Mouse (Mus musculus) heart, embryonic 10.5 days (tissue): ENCODE measurements around the gene Cluap1. TPM values are rescaled to one million over a fixed set of nuclear protein-coding genes. Genes with fewer than 3 reads are reported as not detected.

ENCODE experiments used
- DNase-seq: peaks from one replicate; pipeline ENCODE4 v3.0.0-alpha.2; 2017; ENCODE audit warnings: low spot score
- H3K27ac ChIP-seq: fragments of 300-500 bp; sonication (generic); 2 replicates; pipeline ENCODE4 v1.5.1; 2016; ENCODE audit warnings: mild to moderate bottlenecking
- H3K27me3 ChIP-seq: fragments of 300-500 bp; sonication (generic); 2 replicates; pipeline ENCODE4 v1.6.1; 2016; ENCODE audit warnings: mild to moderate bottlenecking; ENCODE audit not compliant: poor library complexity, insufficient read depth, severe bottlenecking
- H3K36me3 ChIP-seq: fragments of 300-500 bp; sonication (generic); 2 replicates; pipeline ENCODE4 v1.6.1; 2016; ENCODE audit warnings: mild to moderate bottlenecking, moderate library complexity
- H3K4me1 ChIP-seq: fragments of 300-500 bp; sonication (generic); 2 replicates; pipeline ENCODE4 v1.6.1; 2016; ENCODE audit warnings: mild to moderate bottlenecking
- H3K4me3 ChIP-seq: fragments of 300-500 bp; sonication (generic); 2 replicates; pipeline ENCODE4 v1.5.1; 2016; ENCODE audit warnings: mild to moderate bottlenecking, moderate library complexity
- H3K9me3 ChIP-seq: fragments of 300-500 bp; sonication (generic); 2 replicates; pipeline ENCODE4 v1.6.1; 2016; ENCODE audit warnings: mild to moderate bottlenecking, moderate library complexity
- WGBS: fragments of 180-500 bp; shearing (Covaris S2); methylation state at CpG from one replicate; pipeline ENCODE4 v1.1.7; 2016; 5-methylcytosine and 5-hydroxymethylcytosine counted together
- polyA plus RNA-seq: library from polyadenylated mRNA; unstranded; fragments of >200 nt; fragmentation: Nextera tagmentation; extraction: Ambion mirVana; gene quantifications from 2 replicates; pipeline ENCODE4 v1.2.1, GENCODE M21; 2016

Gene Cluap1
- 13.8 and 16.1 TPM in 2 replicates for polyA plus RNA-seq

- Histone ChIP-seq H3K4me3 (peak within 1 kb of the TSS; percentile 63), H3K9me3 (no peaks in the 10 kb centered on the region), H3K27me3 (no peaks in the 10 kb centered on the region), H3K4me1 (peaks cover 11% of the 10 kb centered on the region), H3K27ac (peak within 1 kb of the TSS; percentile 89), H3K36me3 (peaks cover 49% of the 10 kb centered on the region)
- peak; percentile 97 for DNase-seq
- under 1% methylated on average over 33 of the region's 33 CpGs for WGBS
These were observed at the start of gene Cluap1, which contains the start of gene 1700037C18Rik for GRCm38 (mm10) chr16:3908537-3909111. Gene Cluap1 (plus strand): TSS chr16:3908801. Gene 1700037C18Rik (minus strand): TSS chr16:3908689.

- H3K4me1 ChIP-seq: no peaks in the 10 kb centered on the region
- 87% methylated on average over 4 of the region's 4 CpGs for WGBS
- peaks cover 22% of the 10 kb centered on the region for H3K36me3 ChIP-seq
- H3K27me3 ChIP-seq: no peaks in the 10 kb centered on the region
- no peak for DNase-seq
- no peaks in the 10 kb centered on the region for H3K9me3 ChIP-seq
- H3K4me3 ChIP-seq: no peak overlapping the region
- H3K27ac ChIP-seq: no peak overlapping the region
These were observed 49.3 kb upstream of the Cluap1 start for GRCm38 (mm10) chr16:3859254-3859653.

- H3K27ac ChIP-seq: peak overlapping the region; percentile 90
- 3% methylated on average over 16 of the region's 16 CpGs for WGBS
- peaks cover 7% of the 10 kb centered on the region; the same call in 1 of the 2 replicates for H3K4me1 ChIP-seq
- H3K27me3 ChIP-seq: no peaks in the 10 kb centered on the region
- H3K9me3 ChIP-seq: no peaks in the 10 kb centered on the region
- peak overlapping the region; percentile 79 for H3K4me3 ChIP-seq
- no peak for DNase-seq
- H3K36me3 ChIP-seq: peaks cover 22% of the 10 kb centered on the region; the same call in 1 of the 2 replicates
These were observed 36.8 kb upstream of the Cluap1 start for GRCm38 (mm10) chr16:3871815-3872214.

DNA sequence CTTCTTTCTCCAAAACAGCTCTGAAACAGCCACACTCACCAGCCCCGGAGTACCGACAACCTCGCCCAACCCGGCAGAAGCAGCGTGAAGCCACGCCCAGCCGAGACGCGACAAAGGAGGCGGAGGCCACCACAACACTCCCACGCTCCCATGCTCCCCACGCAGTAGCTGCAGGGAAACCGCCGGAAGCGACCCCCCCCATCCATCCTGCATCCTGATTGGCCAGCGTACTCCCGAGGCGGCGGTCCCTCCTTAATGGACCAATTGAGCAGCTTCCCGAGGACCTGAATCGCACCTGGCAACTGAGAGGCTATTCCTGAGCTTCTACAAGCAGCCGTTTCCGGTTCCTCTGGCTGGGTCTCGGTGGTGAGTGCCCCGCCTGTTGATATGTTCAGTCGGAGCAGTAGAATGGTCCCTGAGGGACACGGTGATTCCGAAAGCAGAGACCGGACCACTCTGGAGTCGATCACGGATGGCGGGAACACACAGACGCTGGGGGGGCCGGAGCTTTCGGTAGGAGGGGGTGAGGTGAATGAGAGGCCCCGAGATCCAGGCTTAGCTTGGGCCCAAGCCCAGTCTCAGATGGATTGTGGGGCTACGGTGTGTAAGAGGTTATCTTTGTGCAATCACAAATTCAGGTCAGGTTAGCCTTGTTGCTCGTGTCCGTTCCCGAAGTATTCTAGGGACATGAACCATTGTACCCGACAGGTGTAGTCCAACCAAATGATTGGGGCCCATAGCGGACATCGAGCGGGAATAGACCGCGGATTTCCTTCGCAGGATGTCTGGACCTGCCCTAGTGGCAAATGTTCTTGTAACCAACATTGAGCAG, 36.2 kb upstream of the Cluap1 start, which contains the start of gene Naa60:
TSS of gene Naa60 (plus strand) at position 160 of the 832 bp plus-strand sequence.
- H3K27ac ChIP-seq: peak within 1 kb of the TSS; percentile 90
- WGBS: 5% methylated on average over 47 of the region's 47 CpGs
- H3K36me3 ChIP-seq: peaks cover 17% of the 10 kb centered on the region; the same call in 1 of the 2 replicates
- peaks cover 7% of the 10 kb centered on the region; the same call in 1 of the 2 replicates for H3K4me1 ChIP-seq
- DNase-seq: peak; percentile 98
- no peaks in the 10 kb centered on the region for H3K27me3 ChIP-seq
- H3K4me3 ChIP-seq: peak within 1 kb of the TSS; percentile 79
- no peaks in the 10 kb centered on the region for H3K9me3 ChIP-seq

- WGBS: 84% methylated on average over 4 of the region's 4 CpGs
- Histone ChIP-seq H3K4me1 (peaks cover 7% of the 10 kb centered on the region; the same call in 1 of the 2 replicates), H3K36me3 (peaks cover 8% of the 10 kb centered on the region)
These were observed 32.3 kb upstream of the Cluap1 start for GRCm38 (mm10) chr16:3876346-3876745.

GRCm38 (mm10) chr16:3884201-3885064, 24.2 kb upstream of the Cluap1 start, which contains the start of the genes Zfp597 and Gm20695:
Gene Zfp597 (minus strand): TSS chr16:3884561.
Gene Gm20695 (plus strand): TSS chr16:3884648.
- WGBS: under 1% methylated on average over 88 of the region's 88 CpGs
- Histone ChIP-seq H3K4me3 (peak within 1 kb of the TSS; percentile 97), H3K4me1 (peaks cover 13% of the 10 kb centered on the region), H3K27me3 (no peaks in the 10 kb centered on the region), H3K36me3 (peaks cover 9% of the 10 kb centered on the region), H3K9me3 (no peaks in the 10 kb centered on the region), H3K27ac (peak within 1 kb of the TSS; percentile 96)
- DNase-seq: peak; percentile 97

More at GRCm38 (mm10) chr16:3876346-3876745, 32.3 kb upstream of the Cluap1 start:
- DNase-seq: no peak
- no peaks in the 10 kb centered on the region for H3K9me3 ChIP-seq
- H3K27ac ChIP-seq: no peak overlapping the region
- no peak overlapping the region for H3K4me3 ChIP-seq
- no peaks in the 10 kb centered on the region for H3K27me3 ChIP-seq

GRCm38 (mm10) chr16:3885065-3885670, 23.4 kb upstream of the Cluap1 start:
- Histone ChIP-seq H3K4me1 (peaks cover 13% of the 10 kb centered on the region), H3K27ac (peak overlapping the region; percentile 96), H3K36me3 (0 out of 2 replicates have a peak, but pooled peaks cover 7% of the 10 kb centered on the region), H3K4me3 (peak overlapping the region; percentile 97), H3K27me3 (no peaks in the 10 kb centered on the region), H3K9me3 (no peaks in the 10 kb centered on the region)
- no peak for DNase-seq
- 3% methylated on average over 10 of the region's 10 CpGs for WGBS

- H3K4me3 ChIP-seq: no peak overlapping the region
- no peak for DNase-seq
- peaks cover 8% of the 10 kb centered on the region; the same call in 1 of the 2 replicates for H3K4me1 ChIP-seq
- no peak overlapping the region for H3K27ac ChIP-seq
- H3K27me3 ChIP-seq: no peaks in the 10 kb centered on the region
- 91% methylated on average over 14 of the region's 14 CpGs for WGBS
- H3K36me3 ChIP-seq: peaks cover 19% of the 10 kb centered on the region
- H3K9me3 ChIP-seq: no peaks in the 10 kb centered on the region
These were observed 16.8 kb upstream of the Cluap1 start for GRCm38 (mm10) chr16:3891621-3892295.

GRCm38 (mm10) chr16:3893739-3894138, 14.9 kb upstream of the Cluap1 start:
- Histone ChIP-seq H3K9me3 (no peaks in the 10 kb centered on the region), H3K4me3 (no peak overlapping the region), H3K4me1 (peaks cover 8% of the 10 kb centered on the region; the same call in 1 of the 2 replicates), H3K36me3 (peaks cover 35% of the 10 kb centered on the region), H3K27me3 (no peaks in the 10 kb centered on the region), H3K27ac (peak overlapping the region; percentile 38; the same call in 1 of the 2 replicates)
- WGBS: 44% methylated on average over 3 of the region's 3 CpGs
- no peak for DNase-seq

GRCm38 (mm10) chr16:3895173-3895792, 13.3 kb upstream of the Cluap1 start:
- H3K27ac ChIP-seq: no peak overlapping the region
- H3K27me3 ChIP-seq: no peaks in the 10 kb centered on the region
- no peak for DNase-seq
- H3K36me3 ChIP-seq: peaks cover 49% of the 10 kb centered on the region
- H3K4me3 ChIP-seq: no peak overlapping the region
- no peaks in the 10 kb centered on the region for H3K9me3 ChIP-seq
- WGBS: 67% methylated on average over 9 of the region's 9 CpGs
- H3K4me1 ChIP-seq: peaks cover 8% of the 10 kb centered on the region; the same call in 1 of the 2 replicates

- DNase-seq: no peak
- no peaks in the 10 kb centered on the region for H3K27me3 ChIP-seq
- H3K4me1 ChIP-seq: peaks cover 8% of the 10 kb centered on the region; the same call in 1 of the 2 replicates
- H3K9me3 ChIP-seq: no peaks in the 10 kb centered on the region
- WGBS: 83% methylated on average over 6 of the region's 6 CpGs
- no peak overlapping the region for H3K4me3 ChIP-seq
- no peak overlapping the region for H3K27ac ChIP-seq
- H3K36me3 ChIP-seq: peaks cover 57% of the 10 kb centered on the region
These were observed 12.6 kb upstream of the Cluap1 start for GRCm38 (mm10) chr16:3896046-3896445.
